Mouse (Mus musculus) cerebellum, postnatal 25 days (tissue): ENCODE measurements around the gene Cdh12.
"Not testable (repeated sequence)": the region's sequence is repeated elsewhere in the genome, so short reads cannot be mapped to it uniquely, and the experiment has no call there.

Source experiments
- DNase-seq, 2 experiments: peaks; one replicate each; pipeline ENCODE4 v3.0.0; 2021; ENCODE audit warnings: mixed read lengths in 2 of 2

The Cdh12 gene

DNA sequence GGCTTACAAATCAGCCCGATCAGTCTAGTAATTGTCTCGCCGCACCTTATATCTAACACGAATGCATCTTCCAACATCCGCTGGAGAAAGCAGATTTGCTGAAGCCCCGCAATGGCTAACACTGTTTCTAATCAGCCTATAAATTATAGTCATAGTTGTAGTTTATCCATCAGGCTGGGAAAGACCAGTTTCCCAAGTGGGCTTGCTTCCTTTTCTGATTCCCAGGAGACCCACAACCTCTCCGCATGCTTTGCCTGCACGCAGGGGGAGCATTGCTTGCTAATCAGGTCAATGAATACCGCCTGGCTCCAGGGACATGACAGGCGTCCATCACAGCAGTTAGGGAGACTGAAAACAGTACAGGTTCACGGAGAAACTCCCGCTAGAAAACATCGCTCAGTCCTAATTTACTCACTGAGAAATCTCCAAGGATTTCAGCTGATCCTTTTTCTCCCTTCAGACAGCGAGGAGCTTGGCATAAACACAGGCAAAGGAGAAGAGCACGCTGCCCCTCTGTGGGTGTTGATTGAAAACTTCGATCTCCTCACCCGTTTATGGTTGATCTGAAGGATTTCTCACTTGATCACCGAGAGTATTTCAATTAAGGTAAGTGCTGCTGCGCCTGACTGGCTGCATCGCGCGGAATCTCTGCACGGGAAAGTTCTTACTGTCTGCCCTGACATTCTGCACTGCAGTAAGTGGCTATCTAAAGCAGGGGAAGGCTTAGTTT lies 662.0 kb downstream of the Cdh12 start:
- peak; percentile 5 to 13 for DNase-seq

DNA sequence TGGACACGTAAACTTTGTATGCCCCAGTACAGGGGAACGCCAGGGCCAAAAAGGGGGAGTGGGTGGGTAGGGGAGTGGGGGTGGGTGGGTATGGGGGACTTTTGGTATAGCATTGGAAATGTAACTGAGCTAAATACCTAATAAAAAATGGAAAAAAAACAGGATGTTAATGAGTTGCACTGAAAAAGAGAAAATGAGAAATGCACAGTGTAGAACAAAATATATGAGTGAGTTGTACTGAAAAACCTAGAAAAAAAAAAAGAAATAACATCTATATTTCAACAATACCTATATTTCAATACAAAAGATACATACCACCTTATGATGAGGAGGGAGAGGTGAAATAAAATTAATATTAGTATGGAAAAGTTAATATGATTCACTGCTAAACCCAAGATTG lies 665.7 kb downstream of the Cdh12 start:
- not testable (repeated sequence) for DNase-seq

GRCm38 (mm10) chr15:21130660-21131059 lies 681.6 kb downstream of the Cdh12 start:
- peak in 1 of 2 experiments; percentile 1 for DNase-seq

GRCm38 (mm10) chr15:21132999-21133398 lies 683.9 kb downstream of the Cdh12 start:
- DNase-seq, result no peak

- no peak for DNase-seq
Measured at GRCm38 (mm10) chr15:21146896-21147295, 697.8 kb downstream of the Cdh12 start.

- no peak for DNase-seq
Measured at GRCm38 (mm10) chr15:21153602-21154001, 704.5 kb downstream of the Cdh12 start.

- DNase-seq, result no peak
Measured at GRCm38 (mm10) chr15:21179727-21180126, 730.7 kb downstream of the Cdh12 start.

DNA sequence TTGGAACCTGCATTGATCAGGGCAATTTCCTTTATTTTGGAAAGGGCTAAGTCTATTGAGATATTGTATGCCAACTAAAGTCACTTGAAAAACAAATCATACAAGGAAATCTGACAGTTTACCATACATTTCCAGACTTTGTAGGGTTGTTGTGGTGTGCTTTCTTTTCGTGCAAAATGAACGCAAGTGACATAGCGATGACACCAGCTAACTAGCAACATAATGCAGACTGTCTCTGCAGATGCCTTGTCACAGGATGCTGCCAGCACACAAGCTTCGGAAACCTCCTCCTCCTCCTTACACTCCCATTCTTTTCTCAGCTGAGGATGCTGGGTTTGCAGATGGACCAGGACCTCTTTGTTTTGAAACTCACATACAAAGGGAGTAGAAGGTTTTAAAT lies 731.1 kb downstream of the Cdh12 start:
- DNase-seq, result no peak

DNA sequence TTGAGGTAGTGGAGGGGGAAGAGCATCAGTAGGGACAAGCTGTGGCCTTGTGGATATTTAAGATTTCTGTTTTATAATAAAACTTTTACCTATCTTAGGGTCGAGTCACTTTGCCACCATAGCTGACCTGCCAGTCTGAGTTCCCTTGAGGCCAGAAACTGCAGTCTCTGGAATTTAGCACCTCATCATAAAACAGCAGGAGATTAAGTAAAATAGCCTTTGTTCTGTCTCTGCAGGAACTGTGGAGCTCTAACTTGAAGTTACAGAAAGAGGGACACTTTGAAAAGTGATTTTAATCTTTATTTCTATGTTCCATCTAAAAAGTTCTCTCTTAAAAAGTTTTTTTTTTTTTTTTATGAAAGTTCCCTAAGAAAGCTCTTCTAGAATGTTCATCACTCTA lies 736.7 kb downstream of the Cdh12 start:
- no peak for DNase-seq

GRCm38 (mm10) chr15:21210089-21210488 lies 761.0 kb downstream of the Cdh12 start:
- not testable (repeated sequence) for DNase-seq

- DNase-seq, result no peak
Measured at GRCm38 (mm10) chr15:21223006-21223405, 773.9 kb downstream of the Cdh12 start.

GRCm38 (mm10) chr15:21261318-21261717 lies 812.3 kb downstream of the Cdh12 start:
- no peak for DNase-seq

DNA sequence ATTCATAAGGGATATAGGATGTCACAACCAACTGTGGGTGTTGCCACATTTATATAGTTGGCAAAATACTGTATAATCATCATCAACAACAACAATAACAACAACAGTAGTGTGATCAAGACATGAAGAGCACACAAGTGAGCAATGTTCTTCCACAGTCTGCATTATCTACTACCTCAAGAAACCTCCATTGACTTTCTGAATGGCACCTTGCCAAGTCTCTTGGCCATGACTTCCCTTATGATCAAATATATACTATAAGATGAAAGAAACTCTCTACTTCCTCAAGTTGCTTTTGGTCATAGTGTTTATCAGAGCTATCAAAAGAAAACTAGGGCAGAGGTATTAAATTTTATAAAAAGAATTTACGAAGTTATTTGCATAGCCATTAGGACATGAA lies 820.8 kb downstream of the Cdh12 start:
- DNase-seq, result no peak

DNA sequence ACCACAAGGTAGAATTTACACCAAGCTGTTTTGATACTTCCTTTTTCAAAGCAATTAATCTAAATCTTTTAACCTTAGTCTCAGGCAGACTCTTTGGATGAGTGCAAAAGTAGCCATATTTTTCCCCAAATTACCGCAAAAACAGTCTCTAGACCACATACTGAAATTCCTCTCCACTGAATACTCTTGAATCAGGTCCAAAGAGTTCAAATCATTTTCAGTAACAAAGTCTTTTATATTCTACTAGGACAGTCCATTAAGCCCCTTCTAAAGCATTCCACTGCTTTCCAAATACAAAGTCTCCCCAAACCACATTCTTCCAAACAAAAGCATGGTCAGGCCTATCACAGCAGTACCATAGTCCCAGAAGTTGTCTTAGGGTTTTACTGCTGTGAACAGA lies 848.0 kb downstream of the Cdh12 start:
- DNase-seq, result no peak

DNA sequence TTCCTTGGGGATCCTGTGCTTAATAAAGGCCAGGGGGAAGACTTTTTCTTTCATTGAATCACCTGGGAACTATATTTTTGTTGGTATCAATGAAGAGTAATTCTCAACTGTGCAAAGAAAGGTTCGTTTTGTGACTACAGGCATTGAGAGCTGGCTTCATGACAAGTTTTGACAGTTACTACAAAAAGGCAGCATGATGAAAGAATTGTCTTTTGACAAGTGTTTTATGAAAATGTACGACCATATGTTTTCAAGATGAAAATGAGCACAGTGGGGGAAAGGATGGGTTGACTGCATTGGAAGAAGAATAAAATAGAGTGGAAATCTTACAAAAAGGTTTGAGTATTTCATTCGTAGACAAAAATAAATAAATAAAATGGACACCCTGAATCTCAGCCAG lies 866.4 kb downstream of the Cdh12 start:
- no peak for DNase-seq

- no peak for DNase-seq
Measured at GRCm38 (mm10) chr15:21343853-21344252, 894.8 kb downstream of the Cdh12 start.

DNA sequence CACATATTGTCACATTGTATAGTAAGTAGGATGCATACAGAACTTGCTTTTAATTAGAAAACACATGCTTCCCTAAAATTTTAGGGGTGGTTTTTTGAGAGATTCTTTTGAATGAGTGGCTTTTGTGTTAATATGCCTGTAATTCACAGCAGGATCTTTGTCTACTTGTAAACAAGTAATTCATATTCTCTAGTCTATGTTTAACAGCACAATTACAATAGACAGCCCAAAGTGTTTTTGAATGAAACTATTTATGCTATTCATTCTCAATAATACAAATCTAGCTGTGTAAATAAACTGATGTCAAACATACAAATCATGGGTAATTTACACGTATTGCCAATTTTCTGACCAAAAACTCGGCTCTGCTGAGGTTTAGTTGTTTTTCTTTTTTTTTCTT lies 895.3 kb downstream of the Cdh12 start:
- no peak for DNase-seq

DNA sequence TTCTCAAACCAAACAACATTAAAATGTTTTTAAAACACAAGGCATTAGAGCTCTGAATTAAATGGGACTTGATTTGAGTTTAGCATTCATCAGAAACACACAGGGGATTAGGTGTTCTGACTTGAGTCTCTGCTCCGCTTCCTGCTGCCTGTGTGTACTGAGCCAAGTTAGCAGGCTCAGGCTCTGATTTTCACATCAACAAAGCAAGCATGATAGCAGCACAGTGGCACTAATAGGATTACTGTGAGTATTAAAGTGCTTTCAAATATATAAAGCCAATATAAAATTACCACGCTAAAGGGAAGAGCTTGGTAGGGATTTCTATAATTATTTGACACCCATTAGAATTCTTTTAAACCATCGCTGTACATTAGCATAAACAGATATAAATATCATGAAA lies 895.7 kb downstream of the Cdh12 start:
- peak in 1 of 2 experiments; percentile 5 for DNase-seq

- no peak for DNase-seq
Measured at GRCm38 (mm10) chr15:21355356-21356101, 906.5 kb downstream of the Cdh12 start.

- no peak for DNase-seq
Measured at GRCm38 (mm10) chr15:21366366-21366765, 917.3 kb downstream of the Cdh12 start.

DNA sequence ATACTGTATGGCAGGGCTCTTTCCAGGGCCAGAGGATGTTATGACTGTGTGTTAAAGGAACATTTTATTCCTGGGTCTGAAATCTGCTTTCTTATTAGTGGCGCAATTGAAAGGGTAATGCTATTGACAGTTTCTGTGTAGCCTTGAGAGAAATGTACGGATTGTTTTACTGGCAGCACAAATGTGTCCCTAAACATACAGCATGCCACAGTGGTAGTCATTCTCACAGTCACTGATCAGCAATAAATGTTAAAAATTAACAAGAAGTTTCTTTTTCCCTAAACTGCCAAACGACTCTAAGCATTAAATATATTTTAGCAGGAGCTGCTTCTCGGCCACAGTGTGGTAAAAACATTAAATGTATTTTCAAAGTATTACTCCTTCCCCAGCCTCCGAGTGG lies 926.4 kb downstream of the Cdh12 start:
- no peak for DNase-seq

DNA sequence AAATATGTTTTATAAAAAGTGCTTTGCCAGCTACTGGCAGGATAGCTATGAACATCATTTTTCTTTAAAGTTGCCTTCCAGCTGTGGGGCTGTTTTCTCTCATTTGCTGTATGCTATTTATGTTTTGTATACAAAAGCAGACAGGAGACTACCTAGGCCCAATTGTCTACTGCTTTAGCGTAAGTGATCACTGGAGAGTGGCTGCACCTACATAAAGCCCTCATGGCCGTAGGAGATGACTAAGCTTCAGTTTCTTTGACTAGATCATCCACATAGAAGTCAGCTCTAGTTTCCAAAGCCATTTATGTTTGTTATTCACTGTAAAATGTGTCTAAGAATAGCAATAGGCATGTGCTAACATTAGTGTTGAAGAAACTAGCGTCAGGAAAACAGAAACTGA lies 926.8 kb downstream of the Cdh12 start:
- no peak for DNase-seq

DNA sequence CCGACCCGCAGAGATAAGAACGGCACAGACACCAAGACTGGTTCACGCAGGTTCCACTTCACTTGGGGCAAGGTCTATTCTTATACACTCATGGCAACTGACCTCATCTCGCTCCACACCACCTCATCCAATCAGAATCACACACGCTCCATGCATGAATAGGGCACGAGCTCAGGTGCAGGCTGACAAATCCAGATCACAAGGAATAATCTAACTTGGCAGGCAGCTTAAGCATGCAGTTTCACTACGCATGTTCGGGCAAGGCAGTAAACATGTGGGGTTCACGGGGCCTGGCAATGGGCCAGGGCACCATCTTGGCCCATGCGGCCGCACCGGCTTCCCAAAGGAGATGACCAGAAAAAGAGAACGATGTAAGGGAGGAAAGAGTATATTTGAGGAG lies 942.4 kb downstream of the Cdh12 start:
- peak; percentile 25 to 29 for DNase-seq

DNA sequence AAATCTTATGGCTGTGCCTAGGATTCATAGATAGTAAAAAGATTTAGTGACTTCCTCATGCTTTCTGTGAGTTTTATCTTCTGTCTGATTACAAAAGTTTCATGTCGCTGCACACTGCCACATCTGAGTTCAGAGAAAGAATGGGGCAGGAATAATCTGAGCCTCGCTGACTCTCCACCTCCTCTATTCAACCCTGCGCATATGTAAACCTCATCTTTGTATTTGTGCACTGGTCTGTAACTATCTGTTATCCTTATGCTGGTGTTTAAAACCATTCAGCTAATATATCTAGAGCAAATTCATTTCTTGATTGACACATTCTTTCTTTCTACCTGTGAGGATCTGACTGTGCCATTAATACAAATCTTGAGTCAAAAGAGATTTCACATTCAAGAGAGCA lies 944.0 kb downstream of the Cdh12 start:
- DNase-seq, result no peak
